Mouse (Mus musculus) splenic B cell, adult 2 months (primary cell): ENCODE data around the gene Clstn3.
A peak's percentile ranks its signal among the peaks of the same experiment; 100 is the strongest.
"Not testable (repeated sequence)": the region's sequence is repeated elsewhere in the genome, so short reads cannot be mapped to it uniquely, and the experiment has no call there.

ENCODE experiments used
- DNase-seq: peaks from one replicate; pipeline ENCODE4 v3.0.0-alpha.2; 2011; ENCODE audit warnings: low read depth, low spot score
- H3K27me3 ChIP-seq: 2 replicates; pipeline ENCODE4 v1.6.1; 2012; ENCODE audit warnings: mild to moderate bottlenecking, low read length, moderate library complexity, mixed read lengths; ENCODE audit not compliant: control insufficient read depth, poor library complexity, insufficient read depth, severe bottlenecking
- H3K36me3 ChIP-seq: 2 replicates; pipeline ENCODE4 v1.6.1; 2012; ENCODE audit warnings: mild to moderate bottlenecking, low read length, moderate library complexity, mixed read lengths; ENCODE audit not compliant: control insufficient read depth, poor library complexity, insufficient read depth, severe bottlenecking

Clstn3 gene

DNA sequence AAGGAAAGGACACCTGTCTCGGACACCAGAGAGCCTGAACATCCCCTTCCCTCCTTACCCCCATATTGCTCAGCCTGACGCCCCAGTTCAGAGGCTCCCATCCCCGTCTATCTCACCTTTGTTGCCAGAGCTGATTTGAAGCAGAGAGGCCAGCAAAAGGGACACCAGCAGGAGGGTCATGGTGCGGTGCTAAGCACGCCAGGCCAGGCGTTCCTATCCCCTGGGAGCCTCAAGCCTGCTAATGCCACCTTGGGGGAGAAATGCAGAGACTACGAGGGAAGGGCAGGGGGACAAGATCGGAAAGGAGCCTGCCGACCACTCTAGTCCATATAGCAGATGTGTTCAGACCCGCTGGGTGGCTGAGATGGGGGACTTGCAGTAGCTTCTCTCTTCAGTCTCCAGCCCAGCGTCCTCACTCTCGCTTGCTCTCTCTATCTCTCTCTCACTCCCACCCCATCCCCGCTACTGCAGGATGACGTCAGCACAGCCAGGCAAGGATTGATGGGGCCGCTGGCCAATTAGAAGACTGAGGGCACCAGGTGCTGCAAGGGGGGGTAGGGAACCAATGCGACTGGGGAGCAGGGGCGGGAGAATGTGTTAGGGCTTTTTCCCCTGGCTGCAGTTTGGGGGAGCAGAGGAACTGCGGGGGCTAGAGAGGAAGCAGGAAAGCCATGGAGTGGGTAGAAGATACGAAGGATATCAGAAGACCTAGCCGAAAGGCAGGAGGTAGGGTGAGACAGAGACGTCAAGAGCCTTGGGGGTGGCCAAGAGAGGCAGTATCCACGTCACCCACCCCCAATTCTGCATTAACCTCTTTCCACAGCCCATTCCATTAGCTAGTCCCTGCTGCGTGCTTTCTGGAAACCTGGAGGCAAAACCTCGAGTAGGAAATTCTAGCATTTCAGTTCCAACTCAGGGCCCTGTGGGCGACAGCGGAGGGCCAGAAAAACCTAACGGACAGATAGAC lies at the start of gene Clstn3:
TSS of gene Clstn3 (minus strand) at position 490 of the 967 bp plus-strand sequence.
- Histone ChIP-seq H3K36me3 (no peaks in the 10 kb centered on the region), H3K27me3 (no peaks in the 10 kb centered on the region)
- DNase-seq: peak; percentile 25

DNA sequence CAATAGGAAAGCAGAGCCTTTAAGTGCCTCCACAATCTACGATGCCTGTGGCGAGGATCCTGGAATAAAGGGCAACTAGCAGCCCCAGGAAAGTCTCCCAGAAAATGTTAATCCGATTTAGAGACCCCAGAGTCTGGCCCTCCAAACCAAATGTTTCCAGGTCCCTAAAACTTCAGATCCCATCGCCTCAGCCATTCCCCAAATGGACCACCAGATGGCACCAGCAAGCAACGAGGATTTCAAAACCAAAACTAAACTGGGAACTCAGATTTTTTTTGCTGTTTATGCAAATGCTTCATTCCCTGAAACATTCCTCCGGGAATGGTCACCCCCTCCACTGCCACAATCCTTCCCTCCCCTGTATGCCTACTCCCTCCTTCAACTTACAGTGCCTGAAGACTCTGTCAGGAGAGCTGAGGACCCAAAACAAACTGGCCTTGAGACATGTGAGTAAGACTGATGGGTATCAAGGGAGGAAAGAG lies 47.8 kb upstream of the Clstn3 start, which contains the start of gene C1ra:
TSS of gene C1ra (plus strand) at position 51 of the 482 bp plus-strand sequence.
- no peaks in the 10 kb centered on the region for H3K36me3 ChIP-seq
- H3K27me3 ChIP-seq: no peaks in the 10 kb centered on the region
- peak; percentile 52 for DNase-seq

DNA sequence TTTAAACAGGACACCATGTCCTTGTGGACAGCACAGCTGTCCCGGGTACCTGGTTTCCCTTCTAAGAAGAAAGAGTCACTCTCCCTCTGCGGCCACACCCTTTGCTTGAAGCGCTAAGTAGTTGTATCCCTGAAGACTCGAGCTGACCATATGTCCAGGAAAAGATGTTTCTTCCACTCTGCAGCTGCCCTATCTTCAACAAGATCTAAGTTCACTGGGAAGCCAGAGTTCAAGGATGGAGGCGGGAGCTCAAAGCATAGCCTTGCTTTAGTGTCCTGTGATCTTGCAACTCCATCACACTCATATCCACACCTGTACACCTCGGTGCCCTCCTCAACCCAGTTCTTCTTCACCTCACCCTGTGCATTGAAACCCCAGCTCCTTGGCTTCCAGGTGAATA lies 47.3 kb upstream of the Clstn3 start:
- no peaks in the 10 kb centered on the region for H3K27me3 ChIP-seq
- no peak for DNase-seq
- no peaks in the 10 kb centered on the region for H3K36me3 ChIP-seq

DNA sequence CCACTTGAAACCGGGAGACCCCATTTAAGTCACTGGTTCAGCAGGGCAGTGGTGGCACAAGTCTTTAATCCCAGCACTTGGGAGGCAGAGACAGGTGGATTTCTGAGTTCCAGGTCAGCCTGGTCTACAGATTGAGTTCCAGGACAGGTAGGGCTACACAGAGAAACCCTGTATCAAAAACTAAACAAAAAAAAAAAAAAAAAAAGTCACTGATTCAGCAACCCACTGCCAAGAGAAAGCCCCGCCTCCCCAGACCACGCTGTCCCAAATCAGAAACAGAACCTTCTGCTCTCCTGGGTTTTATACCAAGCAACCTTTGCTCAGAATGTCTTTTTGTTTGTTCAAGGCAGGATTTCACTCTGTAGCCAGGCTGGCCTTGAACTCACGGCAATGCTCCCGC lies 44.6 kb upstream of the Clstn3 start:
- not testable (repeated sequence) for H3K27me3 ChIP-seq, H3K36me3 ChIP-seq, DNase-seq

DNA sequence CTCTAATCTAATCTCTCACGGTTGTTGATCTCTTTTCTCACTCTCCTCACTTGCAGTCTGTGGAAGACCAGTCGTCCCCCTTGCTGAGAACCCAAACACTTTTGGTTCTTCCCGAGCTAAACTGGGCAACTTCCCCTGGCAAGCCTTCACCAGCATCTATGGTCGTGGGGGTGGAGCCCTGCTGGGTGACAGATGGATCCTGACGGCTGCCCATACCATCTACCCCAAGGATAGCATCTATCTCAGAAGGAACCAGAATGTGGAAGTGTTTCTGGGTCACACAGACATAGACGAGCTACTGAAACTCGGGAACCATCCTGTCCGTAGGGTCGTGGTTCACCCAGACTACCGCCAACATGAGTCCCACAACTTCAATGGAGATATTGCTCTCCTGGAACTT lies 43.7 kb upstream of the Clstn3 start:
- no peak for DNase-seq
- Histone ChIP-seq H3K27me3 (no peaks in the 10 kb centered on the region), H3K36me3 (no peaks in the 10 kb centered on the region)

DNA sequence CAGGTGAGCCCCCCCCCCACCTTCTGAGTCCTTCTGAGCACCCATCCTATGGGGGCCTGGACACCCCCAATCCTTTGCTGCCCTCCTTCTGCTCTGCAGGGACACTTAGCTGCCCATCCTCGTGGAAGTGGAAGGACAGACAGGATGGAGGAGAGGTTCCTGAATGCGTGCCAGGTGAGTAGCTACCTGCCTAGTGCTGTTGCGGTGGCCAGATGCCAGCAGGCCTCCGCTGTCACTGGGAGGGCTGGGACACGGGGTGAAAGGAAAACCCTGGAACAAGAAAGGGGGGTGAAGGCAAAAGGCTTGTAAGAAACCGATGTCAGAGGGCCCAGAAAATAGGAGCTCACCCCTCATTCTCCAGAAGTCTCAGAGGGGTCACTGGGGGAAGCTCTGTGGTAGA lies 42.4 kb upstream of the Clstn3 start:
- no peaks in the 10 kb centered on the region for H3K27me3 ChIP-seq
- no peaks in the 10 kb centered on the region for H3K36me3 ChIP-seq
- no peak for DNase-seq

DNA sequence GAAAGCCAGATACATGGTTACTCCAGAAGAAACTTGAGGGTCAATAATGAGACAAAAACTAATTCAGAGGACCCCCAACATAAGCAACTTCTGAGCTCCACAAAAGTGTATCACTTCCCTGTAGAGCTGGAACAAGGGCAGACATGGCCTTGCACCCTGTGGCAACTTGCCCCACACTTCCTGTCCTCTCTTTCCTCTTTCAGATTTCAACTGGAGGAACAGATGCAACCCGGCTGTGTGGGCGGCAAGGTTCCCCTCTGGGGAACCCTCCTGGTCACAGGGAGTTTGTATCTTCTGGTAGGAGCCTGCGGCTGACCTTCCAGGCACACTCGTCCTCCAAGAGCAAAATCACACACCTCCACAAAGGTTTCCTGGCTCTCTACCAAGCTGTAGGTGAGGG lies 40.4 kb upstream of the Clstn3 start:
- peak; percentile 24 for DNase-seq
- Histone ChIP-seq H3K36me3 (no peaks in the 10 kb centered on the region), H3K27me3 (no peaks in the 10 kb centered on the region)

DNA sequence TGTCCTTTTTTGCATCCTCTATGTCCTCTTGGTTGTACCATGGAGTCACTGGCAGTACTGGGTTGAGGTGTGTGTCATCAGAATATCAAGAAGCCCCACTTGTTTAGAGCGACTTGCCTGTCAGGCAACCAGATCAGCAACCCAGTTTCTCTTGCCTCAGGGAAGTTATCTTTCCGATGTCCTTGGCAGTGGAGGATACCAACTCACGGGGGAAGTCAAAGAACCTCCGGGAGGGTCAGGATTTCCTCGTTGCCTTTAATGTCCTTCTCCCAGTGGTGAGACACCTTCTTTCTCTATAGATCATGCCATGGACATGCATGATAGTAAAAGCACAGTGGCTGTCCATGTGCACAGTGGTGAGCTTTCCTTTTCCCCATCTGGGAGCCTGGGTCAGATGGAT lies 37.4 kb upstream of the Clstn3 start:
- H3K36me3 ChIP-seq: no peaks in the 10 kb centered on the region
- H3K27me3 ChIP-seq: no peaks in the 10 kb centered on the region
- DNase-seq: no peak

DNA sequence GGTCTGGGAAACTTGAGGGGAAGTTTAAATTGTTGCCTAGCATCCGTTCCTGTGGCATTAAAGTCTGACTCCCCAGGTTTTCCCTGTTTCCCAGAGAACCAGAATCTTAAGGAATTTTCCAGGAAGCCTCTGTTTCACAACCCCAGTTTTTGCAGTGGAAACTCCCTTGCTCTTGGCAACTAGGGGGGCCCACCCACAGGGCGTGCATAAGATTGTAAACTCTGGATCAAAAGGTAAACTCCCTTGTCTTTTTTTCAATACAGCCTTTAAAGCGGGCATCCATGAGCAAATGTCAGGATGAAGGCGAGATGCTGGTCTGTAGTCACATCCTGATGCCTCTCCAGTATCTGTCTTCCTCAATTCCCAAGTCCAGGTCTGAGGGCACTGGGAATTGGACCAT lies 36.9 kb upstream of the Clstn3 start:
- no peaks in the 10 kb centered on the region for H3K36me3 ChIP-seq
- no peak for DNase-seq
- no peaks in the 10 kb centered on the region for H3K27me3 ChIP-seq

DNA sequence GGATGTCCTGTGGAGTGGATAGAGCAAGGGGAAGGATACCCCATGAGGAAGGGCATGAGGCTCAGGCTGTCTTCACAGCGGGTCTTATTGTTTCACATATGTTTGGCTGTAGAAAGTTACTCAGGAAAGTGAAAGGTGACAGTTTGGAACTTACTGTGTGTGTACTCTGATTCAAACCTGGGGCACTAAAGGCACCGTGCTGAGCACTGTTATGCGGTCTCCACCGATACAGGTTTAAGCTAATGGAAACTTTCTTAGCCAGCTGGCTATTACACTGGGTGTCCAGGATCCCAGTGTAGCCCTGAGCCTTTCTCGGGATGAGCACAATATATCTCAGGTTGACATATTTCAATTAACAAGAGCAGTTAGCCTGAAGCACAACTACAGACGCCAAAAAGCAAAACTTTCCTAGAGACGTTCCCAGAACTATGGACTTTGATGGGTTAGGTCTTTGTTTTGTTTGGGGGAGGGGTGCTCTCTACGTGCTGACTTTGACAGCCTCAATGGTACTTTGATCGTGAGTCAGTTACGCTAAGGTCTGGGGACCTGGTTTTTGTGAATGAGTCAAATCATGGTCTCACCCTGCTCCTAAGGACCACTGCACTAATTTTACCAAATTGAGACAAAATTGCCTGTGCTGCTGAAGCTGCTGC lies 35.4 kb upstream of the Clstn3 start:
- no peaks in the 10 kb centered on the region for H3K27me3 ChIP-seq
- DNase-seq: no peak
- no peaks in the 10 kb centered on the region for H3K36me3 ChIP-seq

DNA sequence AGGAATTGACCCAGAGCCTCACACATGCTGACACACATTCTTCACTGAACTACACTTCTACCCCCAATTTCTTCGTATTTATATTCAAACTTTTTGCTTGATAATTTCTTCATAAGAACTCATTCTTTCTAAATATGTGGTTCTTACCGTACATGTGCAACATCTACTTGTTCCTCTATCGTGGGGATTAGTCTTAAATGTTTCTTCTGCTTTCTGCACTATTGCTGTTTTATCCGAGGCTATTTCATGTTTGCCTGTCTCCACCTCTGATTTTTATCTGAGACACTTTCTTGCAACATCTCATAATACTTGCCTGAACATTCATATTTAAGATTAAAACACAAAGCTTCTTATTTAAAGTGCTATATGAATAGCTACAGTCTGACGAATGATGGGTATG lies 31.5 kb upstream of the Clstn3 start:
- Histone ChIP-seq H3K36me3 (no peaks in the 10 kb centered on the region), H3K27me3 (no peaks in the 10 kb centered on the region)
- DNase-seq: no peak

DNA sequence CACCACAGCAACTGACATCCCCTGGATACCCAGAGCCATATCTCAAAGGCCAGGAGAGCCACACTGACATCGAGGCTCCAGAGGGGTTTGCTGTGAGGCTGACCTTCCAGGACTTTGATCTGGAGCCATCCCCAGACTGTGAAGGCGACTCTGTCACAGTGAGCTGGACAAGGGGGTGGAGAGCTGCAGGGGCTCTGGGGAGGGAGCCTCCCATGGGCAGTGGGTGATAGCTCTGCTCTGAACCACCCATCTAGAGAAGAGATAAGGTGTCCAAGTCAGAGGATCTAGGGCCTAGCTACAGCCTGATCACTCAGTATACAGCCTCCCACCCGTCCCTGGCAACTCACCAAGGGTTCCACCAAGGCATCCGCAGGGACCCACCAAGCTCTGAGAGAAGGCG lies 29.3 kb upstream of the Clstn3 start:
- Histone ChIP-seq H3K27me3 (no peaks in the 10 kb centered on the region), H3K36me3 (no peaks in the 10 kb centered on the region)
- no peak for DNase-seq

DNA sequence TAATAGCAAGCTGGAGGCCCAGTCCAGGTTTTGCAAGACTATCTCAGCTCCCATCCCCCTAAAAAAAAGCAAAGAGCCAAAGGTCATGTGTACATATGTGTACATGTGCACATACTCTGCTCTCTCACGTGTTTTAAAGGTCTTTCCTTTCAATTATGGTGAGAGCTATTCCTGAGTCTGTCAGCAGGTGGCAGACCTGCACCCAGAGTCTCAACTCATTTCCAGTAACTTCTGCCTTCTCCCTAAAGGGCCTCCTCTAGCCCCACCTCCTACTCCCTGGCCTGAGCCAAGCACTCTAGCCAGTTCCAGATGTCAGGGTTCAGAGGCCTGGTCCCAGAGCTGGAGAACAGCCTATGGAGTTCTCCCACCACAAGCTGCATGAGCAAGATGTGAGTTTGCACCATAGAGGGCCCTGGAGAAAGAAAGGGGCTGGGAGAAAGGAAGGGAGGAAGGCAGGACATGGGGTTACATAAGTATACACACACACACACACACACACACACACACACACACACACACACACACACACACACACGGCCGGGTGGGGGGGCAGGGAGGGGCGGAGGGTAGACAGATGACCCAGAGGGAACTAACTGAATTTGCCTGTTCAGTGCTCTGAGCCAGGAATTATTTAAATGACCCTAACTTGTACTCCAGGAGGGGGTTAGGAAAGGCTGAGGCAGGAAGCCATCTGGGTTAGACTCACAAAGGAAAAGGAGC lies 28.4 kb upstream of the Clstn3 start, which contains the start of gene C1rl:
TSS of gene C1rl (plus strand) at position 272 of the 720 bp plus-strand sequence.
- peak; percentile 67 for DNase-seq
- no peaks in the 10 kb centered on the region for H3K27me3 ChIP-seq
- no peaks in the 10 kb centered on the region for H3K36me3 ChIP-seq

DNA sequence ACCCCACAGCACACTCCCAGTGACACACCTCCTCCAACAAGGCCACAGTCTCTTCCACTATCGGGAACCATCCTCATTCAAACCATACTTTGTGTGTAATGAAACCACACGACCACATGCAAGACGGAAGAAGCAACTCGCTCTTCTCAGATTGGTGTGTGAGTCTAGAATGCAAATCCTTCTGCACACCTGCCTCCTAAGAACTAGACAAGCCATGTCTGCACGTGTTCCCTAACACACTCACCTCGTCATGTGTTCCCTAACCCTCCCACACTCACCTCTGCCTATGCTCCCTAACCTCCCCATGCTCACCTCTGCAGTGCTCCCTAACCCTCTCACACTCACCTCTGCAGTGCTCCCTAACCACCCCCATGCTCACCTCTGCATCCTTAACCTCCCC lies 26.8 kb upstream of the Clstn3 start:
- H3K36me3 ChIP-seq: no peaks in the 10 kb centered on the region
- H3K27me3 ChIP-seq: no peaks in the 10 kb centered on the region
- no peak for DNase-seq

DNA sequence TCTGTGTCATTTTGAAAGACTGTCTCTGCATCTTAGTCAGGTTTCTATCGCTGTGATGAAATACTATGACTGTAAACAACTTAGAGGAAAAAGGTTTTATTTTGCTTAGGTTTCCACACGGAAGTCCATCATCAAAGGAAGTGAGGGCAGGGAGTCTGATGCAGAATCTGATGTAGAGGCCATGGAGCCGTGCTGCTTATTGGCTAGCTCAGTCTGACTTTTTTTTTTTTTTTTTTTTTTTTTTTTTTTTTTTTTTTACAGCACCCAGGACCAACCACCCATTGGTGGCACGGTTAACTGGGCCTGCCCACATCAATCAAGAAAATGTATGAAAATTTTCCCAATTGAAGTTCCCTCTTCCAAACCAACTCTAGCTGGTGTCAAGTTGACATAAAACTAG lies 24.4 kb upstream of the Clstn3 start:
- no peaks in the 10 kb centered on the region for H3K36me3 ChIP-seq
- H3K27me3 ChIP-seq: no peaks in the 10 kb centered on the region
- DNase-seq: no peak
